Mouse (Mus musculus) stomach, postnatal 0 days (tissue): ENCODE measurements around the gene Hck. TPM values are rescaled to one million over a fixed set of nuclear protein-coding genes. Genes with fewer than 3 reads are reported as not detected.

Experiments used
- ATAC-seq: fragments of 200-750 bp; cut with Nextera tagmentation; 2 replicates; pipeline ENCODE4 v1.8.0; 2017; ENCODE audit not compliant: low FRiP score, low TSS enrichment
- DNase-seq: peaks from one replicate; pipeline ENCODE4 v3.0.0-alpha.2; 2016; ENCODE audit warnings: low spot score
- H3K27ac ChIP-seq: fragments of 300-500 bp; sonication (generic); replicated peaks from 2 replicates; pipeline ENCODE4 v1.5.1; 2014; ENCODE audit warnings: mild to moderate bottlenecking, control low read depth
- H3K27me3 ChIP-seq: fragments of 300-500 bp; sonication (generic); 2 replicates; pipeline ENCODE4 v1.6.1; 2014; ENCODE audit warnings: low read length; ENCODE audit not compliant: control insufficient read depth, insufficient read depth
- H3K36me3 ChIP-seq: fragments of 300-500 bp; sonication (generic); 2 replicates; pipeline ENCODE4 v1.6.1; 2014; ENCODE audit warnings: low read length, mixed read lengths; ENCODE audit not compliant: control insufficient read depth, insufficient read depth
- H3K4me1 ChIP-seq: fragments of 300-500 bp; sonication (generic); replicated peaks from 2 replicates; pipeline ENCODE4 v1.6.1; 2014; ENCODE audit warnings: antibody characterized with exemption; ENCODE audit not compliant: control insufficient read depth, insufficient read depth
- H3K4me2 ChIP-seq: fragments of 300-500 bp; sonication (generic); replicated peaks from 2 replicates; pipeline ENCODE4 v1.6.1; 2014; ENCODE audit warnings: low read depth, mild to moderate bottlenecking, control low read depth, moderate library complexity
- H3K4me3 ChIP-seq: fragments of 300-500 bp; sonication (generic); 2 replicates; pipeline ENCODE4 v1.5.1; 2014; ENCODE audit warnings: low read depth, low read length, control low read depth
- H3K9ac ChIP-seq: fragments of 300-500 bp; sonication (generic); 2 replicates; pipeline ENCODE4 v1.6.1; 2014; ENCODE audit warnings: mild to moderate bottlenecking, low read length, control low read depth, mixed read lengths
- H3K9me3 ChIP-seq: fragments of 300-500 bp; sonication (generic); 2 replicates; pipeline ENCODE4 v1.6.1; 2016; ENCODE audit warnings: low read length; ENCODE audit not compliant: control insufficient read depth
- CTCF ChIP-seq: IDR thresholded peaks from 2 replicates; pipeline ENCODE4 v1.5.1; 2016; ENCODE audit warnings: antibody characterized with exemption, low read depth, mild to moderate bottlenecking, moderate library complexity
- EP300 ChIP-seq: optimal IDR thresholded peaks from 2 replicates; pipeline ENCODE3; 2016; ENCODE audit warnings: antibody characterized with exemption
- WGBS: fragments of 180-500 bp; shearing (Covaris S2); extraction: QIAGEN DNeasy Blood & Tissue Kit; methylation state at CpG from one replicate; pipeline ENCODE4 v1.1.7; 2014; 5-methylcytosine and 5-hydroxymethylcytosine counted together
- polyA plus RNA-seq: library from polyadenylated mRNA; unstranded; fragments of >200 nt; fragmentation: Nextera tagmentation; extraction: Ambion mirVana; gene quantifications from 2 replicates; pipeline ENCODE4 v1.2.1, GENCODE M21; 2015

Hck gene
- polyA plus RNA-seq, 1 experiment from 2014 or later = 3.6 TPM

GRCm38 (mm10) chr2:153081866-153082265, 26.4 kb upstream of the Hck start:
- no peak for TF ChIP-seq EP300
- no peak for TF ChIP-seq CTCF
- Histone ChIP-seq H3K27ac (no peak overlapping the region), H3K4me2 (no peak overlapping the region), H3K9ac (no peak overlapping the region), H3K27me3 (no peaks in the 10 kb centered on the region), H3K4me1 (no peaks in the 10 kb centered on the region), H3K4me3 (no peak overlapping the region), H3K9me3 (no peaks in the 10 kb centered on the region), H3K36me3 (no peaks in the 10 kb centered on the region)
- DNase-seq (no peak), ATAC-seq (no peak)
- 70% methylated on average over 6 of the region's 6 CpGs for WGBS

GRCm38 (mm10) chr2:153083275-153083674, 25.0 kb upstream of the Hck start:
- H3K27me3 ChIP-seq = no peaks in the 10 kb centered on the region
- H3K36me3 ChIP-seq = no peaks in the 10 kb centered on the region
- H3K4me1 ChIP-seq = no peaks in the 10 kb centered on the region
- WGBS = 72% methylated on average over 8 of the region's 8 CpGs
- no peak overlapping the region for H3K9ac ChIP-seq
- ATAC-seq (no peak), DNase-seq (no peak)
- TF ChIP-seq EP300 (no peak), CTCF (no peak)
- no peak overlapping the region for H3K4me2 ChIP-seq
- H3K27ac ChIP-seq = no peak overlapping the region; the same call in 1 of the 2 replicates
- H3K4me3 ChIP-seq = no peak overlapping the region
- no peaks in the 10 kb centered on the region for H3K9me3 ChIP-seq

GRCm38 (mm10) chr2:153083824-153084223, 24.4 kb upstream of the Hck start:
- no peak overlapping the region for H3K4me3 ChIP-seq
- no peaks in the 10 kb centered on the region for H3K4me1 ChIP-seq
- TF ChIP-seq EP300 (no peak), CTCF (no peak)
- no peaks in the 10 kb centered on the region for H3K9me3 ChIP-seq
- H3K9ac ChIP-seq = no peak overlapping the region
- ATAC-seq (no peak), DNase-seq (no peak)
- H3K27me3 ChIP-seq = no peaks in the 10 kb centered on the region
- H3K36me3 ChIP-seq = no peaks in the 10 kb centered on the region
- 68% methylated on average over 4 of the region's 4 CpGs for WGBS
- H3K27ac ChIP-seq = no peak overlapping the region; the same call in 1 of the 2 replicates
- H3K4me2 ChIP-seq = no peak overlapping the region

GRCm38 (mm10) chr2:153084261-153084976, 23.8 kb upstream of the Hck start:
- Histone ChIP-seq H3K9ac (no peak overlapping the region), H3K4me1 (no peaks in the 10 kb centered on the region), H3K9me3 (no peaks in the 10 kb centered on the region), H3K27ac (no peak overlapping the region), H3K4me3 (no peak overlapping the region), H3K36me3 (no peaks in the 10 kb centered on the region), H3K4me2 (no peak overlapping the region), H3K27me3 (no peaks in the 10 kb centered on the region)
- WGBS = 59% methylated on average over 7 of the region's 7 CpGs
- TF ChIP-seq CTCF (no peak), EP300 (no peak)
- DNase-seq (no peak), ATAC-seq (peak; percentile 51; the same call in 1 of the 2 replicates)

GRCm38 (mm10) chr2:153085556-153085955, 22.7 kb upstream of the Hck start:
- no peaks in the 10 kb centered on the region for H3K9me3 ChIP-seq
- ATAC-seq = no peak
- H3K36me3 ChIP-seq = no peaks in the 10 kb centered on the region
- no peak overlapping the region for H3K27ac ChIP-seq
- 84% methylated on average over 6 of the region's 6 CpGs for WGBS
- H3K9ac ChIP-seq = no peak overlapping the region
- H3K4me2 ChIP-seq = no peak overlapping the region
- no peaks in the 10 kb centered on the region for H3K27me3 ChIP-seq
- TF ChIP-seq EP300 = no peak
- TF ChIP-seq CTCF = no peak
- no peak for DNase-seq
- H3K4me1 ChIP-seq = no peaks in the 10 kb centered on the region
- H3K4me3 ChIP-seq = no peak overlapping the region

- no peak for TF ChIP-seq EP300
- no peaks in the 10 kb centered on the region for H3K9me3 ChIP-seq
- H3K4me3 ChIP-seq = no peak overlapping the region
- ATAC-seq (no peak), DNase-seq (no peak)
- no peak overlapping the region for H3K27ac ChIP-seq
- H3K4me1 ChIP-seq = no peaks in the 10 kb centered on the region
- H3K9ac ChIP-seq = no peak overlapping the region
- 86% methylated on average over 4 of the region's 4 CpGs for WGBS
- H3K4me2 ChIP-seq = no peak overlapping the region
- no peaks in the 10 kb centered on the region for H3K27me3 ChIP-seq
- H3K36me3 ChIP-seq = no peaks in the 10 kb centered on the region
Measured at GRCm38 (mm10) chr2:153086166-153086565, 22.1 kb upstream of the Hck start.
